Mouse (Mus musculus) brown adipose tissue, adult 24 weeks (tissue): ENCODE data around the gene Psg17. TPM values are rescaled to one million over a fixed set of nuclear protein-coding genes. Genes with fewer than 3 reads are reported as not detected.
"Not testable (repeated sequence)": the region's sequence is repeated elsewhere in the genome, so short reads cannot be mapped to it uniquely, and the experiment has no call there.

Experiments used
- H3K27ac ChIP-seq: fragments of 200-500 bp; replicated peaks from 2 replicates; pipeline ENCODE4 v1.5.1; 2012; ENCODE audit warnings: low read depth, mild to moderate bottlenecking, low read length
- H3K4me1 ChIP-seq: fragments of 200-500 bp; 2 replicates; pipeline ENCODE4 v1.6.1; 2012; ENCODE audit warnings: low read length, mixed read lengths; ENCODE audit not compliant: control insufficient read depth, insufficient read depth, insufficient read length
- H3K4me3 ChIP-seq: fragments of 200-500 bp; 2 replicates; pipeline ENCODE4 v1.5.1; 2012; ENCODE audit warnings: low read depth, mild to moderate bottlenecking, low read length, moderate library complexity; ENCODE audit not compliant: insufficient read depth
- polyA plus RNA-seq: library from polyadenylated mRNA; stranded (reverse); fragments of >200 nt; gene quantifications from 2 replicates; pipeline ENCODE4 v1.2.4, GENCODE M21; 2012; ENCODE audit not compliant: missing spikeins, insufficient read depth, insufficient read length

Psg17 gene
- not detected in 2 replicates for polyA plus RNA-seq

- no peak within 1 kb of the TSS for H3K27ac ChIP-seq
- H3K4me3 ChIP-seq = no peak within 1 kb of the TSS
- no peaks in the 10 kb centered on the region for H3K4me1 ChIP-seq
Measured at GRCm38 (mm10) chr7:18821507-18821906, at the start of gene Psg17. TSS of gene Psg17 (minus strand) at chr7:18821607.

GRCm38 (mm10) chr7:18871031-18871430 lies 49.6 kb upstream of the Psg17 start, which contains the start of gene Pglyrp1:
TSS of gene Pglyrp1 (plus strand) at chr7:18871331.
- not testable (repeated sequence) for H3K4me1 ChIP-seq, H3K27ac ChIP-seq, H3K4me3 ChIP-seq

- Histone ChIP-seq H3K4me1 (no peaks in the 10 kb centered on the region), H3K27ac (no peak overlapping the region), H3K4me3 (no peak overlapping the region)
Measured at GRCm38 (mm10) chr7:18868491-18868890, 47.1 kb upstream of the Psg17 start.

- H3K4me3 ChIP-seq = no peak overlapping the region
- H3K27ac ChIP-seq = no peak overlapping the region
- peaks cover 4% of the 10 kb centered on the region; the same call in 1 of the 2 replicates for H3K4me1 ChIP-seq
Measured at GRCm38 (mm10) chr7:18862801-18863200, 41.4 kb upstream of the Psg17 start.

- Histone ChIP-seq H3K27ac (peak overlapping the region; percentile 73), H3K4me1 (peaks cover 6% of the 10 kb centered on the region; the same call in 1 of the 2 replicates), H3K4me3 (no peak overlapping the region)
Measured at GRCm38 (mm10) chr7:18858310-18858916, 37.0 kb upstream of the Psg17 start.

- Histone ChIP-seq H3K27ac (no peak overlapping the region), H3K4me3 (no peak overlapping the region)
Measured at GRCm38 (mm10) chr7:18848395-18848794, 27.0 kb upstream of the Psg17 start.

GRCm38 (mm10) chr7:18844811-18845210 lies 23.4 kb upstream of the Psg17 start:
- no peak overlapping the region for H3K27ac ChIP-seq
- H3K4me3 ChIP-seq = no peak overlapping the region
- H3K4me1 ChIP-seq = peaks cover 2% of the 10 kb centered on the region; the same call in 1 of the 2 replicates

More at GRCm38 (mm10) chr7:18848395-18848794, 27.0 kb upstream of the Psg17 start:
- H3K4me1 ChIP-seq = no peaks in the 10 kb centered on the region

GRCm38 (mm10) chr7:18841174-18841567 lies 19.8 kb upstream of the Psg17 start:
- H3K27ac ChIP-seq = peak overlapping the region; percentile 90
- peak overlapping the region; percentile 57 for H3K4me3 ChIP-seq
- H3K4me1 ChIP-seq = peaks cover 2% of the 10 kb centered on the region; the same call in 1 of the 2 replicates

- H3K4me3 ChIP-seq = peak overlapping the region; percentile 65
- peaks cover 2% of the 10 kb centered on the region; the same call in 1 of the 2 replicates for H3K4me1 ChIP-seq
- H3K27ac ChIP-seq = peak overlapping the region; percentile 98
Measured at GRCm38 (mm10) chr7:18840386-18841173, 19.2 kb upstream of the Psg17 start.

GRCm38 (mm10) chr7:18839865-18840264 lies 18.5 kb upstream of the Psg17 start, which contains the start of gene Mill2:
TSS of gene Mill2 (plus strand) at chr7:18839966.
- H3K4me3 ChIP-seq = peak within 1 kb of the TSS; percentile 65
- H3K27ac ChIP-seq = peak within 1 kb of the TSS; percentile 98
- peaks cover 2% of the 10 kb centered on the region; the same call in 1 of the 2 replicates for H3K4me1 ChIP-seq

- no peak overlapping the region for H3K27ac ChIP-seq
- no peak overlapping the region for H3K4me3 ChIP-seq
- H3K4me1 ChIP-seq = no peaks in the 10 kb centered on the region
Measured at GRCm38 (mm10) chr7:18832298-18832697, 10.9 kb upstream of the Psg17 start.

- Histone ChIP-seq H3K4me3 (no peak overlapping the region), H3K27ac (no peak overlapping the region), H3K4me1 (no peaks in the 10 kb centered on the region)
Measured at GRCm38 (mm10) chr7:18829545-18829944, 8.1 kb upstream of the Psg17 start.

GRCm38 (mm10) chr7:18828592-18828991 lies 7.2 kb upstream of the Psg17 start:
- Histone ChIP-seq H3K4me1 (no peaks in the 10 kb centered on the region), H3K27ac (no peak overlapping the region), H3K4me3 (no peak overlapping the region)

GRCm38 (mm10) chr7:18827792-18828546 lies 6.6 kb upstream of the Psg17 start:
- Histone ChIP-seq H3K27ac (no peak overlapping the region), H3K4me1 (no peaks in the 10 kb centered on the region), H3K4me3 (no peak overlapping the region)

GRCm38 (mm10) chr7:18818301-18818700 lies 3.1 kb downstream of the Psg17 start:
- no peak overlapping the region for H3K4me3 ChIP-seq
- no peak overlapping the region for H3K27ac ChIP-seq
- no peaks in the 10 kb centered on the region for H3K4me1 ChIP-seq
